Comparison of ENCODE assay signal across 9 mouse cellular contexts in the genomic region with DNA sequence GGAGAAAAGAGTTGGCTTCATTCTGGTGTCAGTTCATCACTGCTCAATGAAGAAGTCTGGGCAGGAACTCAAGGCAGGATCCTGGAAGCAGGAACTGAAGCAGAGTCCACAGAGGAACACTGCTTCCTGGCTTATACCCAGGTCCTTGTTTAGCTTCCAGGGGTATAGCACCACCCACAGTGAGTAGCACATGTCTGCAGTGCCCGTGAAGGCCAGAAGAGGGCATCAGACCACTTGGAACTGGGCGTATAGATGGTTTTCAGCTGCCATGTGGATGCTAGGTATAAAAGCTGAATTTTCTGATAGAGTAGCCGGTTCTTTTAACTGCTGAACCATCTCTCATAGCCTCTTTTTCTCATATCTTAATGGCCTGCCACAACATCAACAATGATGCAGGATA.
DNase-seq lines count a peak whose midpoint lies in the region; ATAC-seq and TF ChIP-seq lines count a peak whose summit lies in the region.
"Had no signal": no experiment of that assay in that cellular context is flagged by ENCODE, and none has a peak within 500 bp of the region (broad histone marks: within the 10 kb centered on the region; RNA-seq: fewer than 3 reads in every experiment).

No protein-coding gene starts in this region.

- TF ChIP-seq CTCF in cerebellum, adult 2 months (IDR thresholded peaks at IDR 0.05; ENCODE audit: borderline replicate concordance, insufficient read depth, low read depth, low read length): peak; percentile 41; the same call in 1 of the 2 replicates
- TF ChIP-seq CTCF in midbrain, postnatal 0 days (IDR thresholded peaks at IDR 0.05): peak; percentile 64

- DNase-seq in cerebellum, adult 2 months: peak; percentile 15 to 24
- DNase-seq in cerebellum, adult 11-12 months: no peak
- peak; percentile 14 for DNase-seq in right cerebral cortex, postnatal 14 days
- DNase-seq in right cerebral cortex, adult 18-20 months: no peak
- DNase-seq in kidney, adult 8-10 months: peak; percentile 7 to 57
- DNase-seq in midbrain, postnatal 0 days (ENCODE audit: low spot score): peak; percentile 47
- peak; percentile 78 for DNase-seq in thymus, postnatal 25 days

- TF ChIP-seq POLR2A in cerebellum, adult 2 months (IDR thresholded peaks at IDR 0.05; ENCODE audit: borderline replicate concordance, insufficient read depth, low read length): no peak

- ATAC-seq in common myeloid progenitor, adult 5-6 weeks (replicated peaks; ENCODE audit: low read depth, poor library complexity, severe bottlenecking): peak; percentile 73
- ATAC-seq in midbrain, postnatal 0 days (ENCODE audit: low FRiP score): no peak

- H3K9ac ChIP-seq in midbrain, postnatal 0 days (replicated peaks; ENCODE audit: low read length, poor library complexity, severe bottlenecking): no peak overlapping the region
- H3K9ac ChIP-seq: limb, embryonic 15.5 days had no signal

- H3K4me3 ChIP-seq in cerebellum, adult 2 months (replicated peaks; ENCODE audit: insufficient read depth, low read depth, low read length): no peak overlapping the region
- no peak overlapping the region for H3K4me3 ChIP-seq in midbrain, postnatal 0 days (ENCODE audit: low read depth, low read length)
- H3K4me3 ChIP-seq: limb, embryonic 15.5 days had no signal

- no peaks in the 10 kb centered on the region for H3K9me3 ChIP-seq in midbrain, postnatal 0 days (ENCODE audit: low read length)
- H3K9me3 ChIP-seq: limb, embryonic 15.5 days had no signal

- no peak overlapping the region for H3K27ac ChIP-seq in cerebellum, adult 2 months (ENCODE audit: insufficient read depth, low read length)
- no peak overlapping the region for H3K27ac ChIP-seq in midbrain, postnatal 0 days (ENCODE audit: low read depth, low read length)
- H3K27ac ChIP-seq: limb, embryonic 15.5 days had no signal

- no peaks in the 10 kb centered on the region for H3K27me3 ChIP-seq in cerebellum, adult 2 months (ENCODE audit: control insufficient read depth, insufficient read depth, low read length)
- H3K27me3 ChIP-seq in midbrain, postnatal 0 days (ENCODE audit: insufficient read depth, low read length): no peaks in the 10 kb centered on the region
- H3K27me3 ChIP-seq: limb, embryonic 15.5 days had no signal

- WGBS in cerebellum, adult 2 months: 71% methylated on average over 3 of the region's 3 CpGs
- 75% methylated on average over 3 of the region's 3 CpGs for WGBS in midbrain, postnatal 0 days

- no peaks in the 10 kb centered on the region for H3K4me1 ChIP-seq in cerebellum, adult 2 months (ENCODE audit: control insufficient read depth, insufficient read depth, low read length)
- H3K4me1 ChIP-seq in midbrain, postnatal 0 days (ENCODE audit: insufficient read depth, low read length): no peaks in the 10 kb centered on the region
- H3K4me1 ChIP-seq: limb, embryonic 15.5 days had no signal

- peaks cover 29% of the 10 kb centered on the region for H3K36me3 ChIP-seq in midbrain, postnatal 0 days (ENCODE audit: insufficient read depth, low read length)

- H3K4me2 ChIP-seq in midbrain, postnatal 0 days (ENCODE audit: low read depth, low read length, poor library complexity, severe bottlenecking): no peak overlapping the region
- H3K4me2 ChIP-seq: limb, embryonic 15.5 days had no signal

Comparison
In these comparisons a context has a peak if more than half of its experiments do, and no peak if none do; other contexts are left out.
1. DNase-seq: peak in cerebellum, adult 2 months (2 of 2), right cerebral cortex, postnatal 14 days (single experiment), kidney, adult 8-10 months (2 of 2), midbrain, postnatal 0 days (single experiment) and thymus, postnatal 25 days (single experiment); none in cerebellum, adult 11-12 months (single experiment) and right cerebral cortex, adult 18-20 months (single experiment).